Mouse (Mus musculus) ovary, adult 18-20 months (tissue): ENCODE measurements around the gene Phf21a.

Experiments used
- DNase-seq: peaks from one replicate; pipeline ENCODE4 v3.0.0; 2022; ENCODE audit warnings: low spot score, mixed read lengths

Phf21a gene

DNA sequence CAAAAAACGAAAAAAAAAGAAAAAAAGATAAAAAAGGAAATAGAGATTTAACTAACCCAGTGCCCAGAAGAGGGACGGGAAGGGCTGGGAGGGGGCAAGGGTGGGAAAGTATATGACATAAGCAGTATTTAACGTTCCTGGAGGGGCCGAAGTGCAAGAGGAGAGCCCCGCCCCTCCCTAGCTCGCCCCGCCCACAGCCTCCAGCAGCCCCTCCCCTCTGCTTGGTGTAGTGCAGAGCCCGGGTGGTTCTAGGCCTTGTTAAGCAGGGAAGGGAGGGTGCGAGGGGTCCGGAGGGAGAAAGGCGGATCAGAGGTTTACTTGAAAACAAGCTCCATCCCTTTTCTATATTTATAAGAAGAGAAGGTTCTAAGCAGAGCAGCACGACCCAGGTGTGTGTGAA lies 268.0 kb downstream of the Phf21a start:
- no peak for DNase-seq

DNA sequence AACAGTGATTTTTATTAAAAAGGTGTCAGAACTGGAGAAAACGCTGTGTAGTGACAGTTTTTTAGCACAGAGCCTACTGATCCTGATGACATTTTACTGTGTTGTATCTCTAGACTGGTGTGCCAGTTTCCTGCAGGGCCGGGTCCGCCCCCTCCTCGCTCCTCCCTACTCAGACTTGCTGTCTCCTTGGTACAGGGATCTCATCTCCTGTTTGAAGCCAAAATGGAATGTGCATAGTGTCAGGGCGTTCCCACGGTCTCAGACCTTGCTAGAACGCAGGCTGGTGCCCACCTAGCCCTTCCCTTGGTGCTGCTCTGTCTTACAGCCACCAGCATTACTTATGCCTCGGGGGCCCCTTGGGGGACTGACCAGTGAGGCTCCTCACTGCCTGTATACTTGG lies 268.9 kb downstream of the Phf21a start:
- no peak for DNase-seq

DNA sequence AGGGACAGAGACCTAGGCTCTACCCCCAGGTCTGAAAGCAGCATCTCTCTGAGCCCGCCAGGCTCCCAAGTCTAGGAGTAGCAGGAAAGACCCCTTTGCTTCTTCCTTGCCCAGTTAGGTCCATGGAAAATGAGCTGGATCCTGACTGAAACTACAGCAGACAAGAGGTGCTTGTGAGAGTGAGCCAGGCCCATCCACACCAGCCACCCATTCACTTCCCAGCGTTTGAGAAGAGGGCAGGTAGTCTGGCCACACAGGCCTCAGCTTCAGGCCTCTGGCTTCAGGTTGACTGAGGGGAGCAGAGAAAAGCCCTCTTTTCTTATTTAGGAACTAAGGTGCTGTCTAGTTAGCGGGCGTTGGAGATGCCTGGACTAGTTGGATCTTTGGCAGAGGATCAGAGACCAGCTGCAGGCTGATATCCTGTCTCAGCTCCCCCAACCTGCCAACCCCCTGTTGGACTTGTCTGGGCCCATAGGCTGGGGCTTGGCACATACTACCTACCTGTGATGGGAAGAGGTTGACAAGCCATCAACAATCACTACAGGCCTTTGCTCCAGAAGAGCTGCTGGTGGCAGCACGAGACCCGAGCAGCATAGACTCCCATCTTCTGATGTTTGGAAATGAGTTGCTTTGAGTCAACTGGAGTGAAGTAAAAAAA lies 269.8 kb downstream of the Phf21a start:
- DNase-seq, result no peak

DNA sequence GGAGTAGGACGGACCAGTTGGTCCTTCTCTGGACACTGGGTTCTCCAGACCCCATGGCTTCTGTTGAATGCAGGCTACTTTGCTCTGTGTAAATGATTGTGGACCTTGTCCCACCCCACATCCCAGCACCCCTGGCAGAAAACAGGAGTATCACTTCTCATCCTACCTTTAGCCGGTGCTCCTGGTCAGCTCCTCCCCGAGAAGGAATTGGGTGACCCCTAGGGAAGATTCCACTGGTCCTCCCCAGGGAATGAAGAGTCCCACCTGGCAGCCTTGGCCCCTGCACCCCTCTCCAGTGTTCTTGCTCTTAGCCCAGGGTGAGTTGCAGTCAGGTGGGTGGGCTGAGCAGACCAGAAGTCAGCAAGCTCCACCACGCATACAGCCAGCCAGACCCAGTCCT lies 271.2 kb downstream of the Phf21a start:
- DNase-seq, result no peak

DNA sequence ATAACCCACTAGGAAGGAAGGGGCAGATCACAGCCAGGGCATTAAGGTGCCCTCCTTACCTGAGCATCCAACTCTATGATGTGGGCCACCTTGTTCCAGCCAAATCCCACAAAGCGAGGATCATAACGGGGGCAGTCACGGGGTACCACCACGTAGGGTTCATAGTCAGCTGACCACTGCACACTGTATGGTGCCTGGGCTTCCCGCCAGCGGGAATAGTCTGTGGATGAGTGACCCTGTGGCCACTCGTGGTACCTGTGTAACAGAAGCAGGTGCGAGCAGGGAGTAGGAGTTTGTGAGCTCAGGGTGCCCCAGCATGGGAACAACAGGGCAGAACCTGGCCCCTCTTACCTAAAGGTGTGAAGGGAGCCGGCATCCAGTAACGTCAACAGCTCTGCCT lies 272.7 kb downstream of the Phf21a start:
- no peak for DNase-seq

DNA sequence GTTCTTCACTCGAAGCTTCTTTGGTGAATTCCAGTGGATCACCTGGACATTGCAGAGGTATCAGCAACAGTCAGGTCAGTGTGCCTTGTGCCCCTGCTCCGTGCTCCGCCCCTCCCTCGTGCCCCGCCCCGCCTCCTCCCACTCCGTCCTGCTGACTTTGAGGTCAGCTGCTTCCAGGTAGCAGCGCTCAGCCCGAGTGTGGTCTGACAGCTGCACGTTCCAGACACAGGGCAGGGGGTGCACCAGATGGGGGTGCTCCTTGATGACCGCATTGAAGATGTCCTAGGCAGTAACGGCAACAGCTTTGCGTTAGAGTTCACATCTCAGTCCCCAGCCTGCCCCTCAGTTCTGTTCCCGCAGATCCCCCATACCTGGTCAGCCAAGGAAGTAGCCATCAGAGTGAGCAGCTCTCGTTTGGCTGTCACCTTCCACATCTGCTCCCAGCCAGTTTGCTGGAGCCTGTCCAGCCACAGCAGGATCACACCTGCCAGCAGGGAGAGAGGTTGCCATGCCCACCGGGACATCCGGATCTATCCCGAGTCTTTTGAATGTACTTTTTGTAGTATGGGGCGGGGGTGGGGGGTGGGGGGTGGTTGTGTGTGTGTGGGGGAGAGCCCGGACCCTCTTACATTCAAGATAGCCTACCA lies 274.6 kb downstream of the Phf21a start:
- DNase-seq, result no peak

DNA sequence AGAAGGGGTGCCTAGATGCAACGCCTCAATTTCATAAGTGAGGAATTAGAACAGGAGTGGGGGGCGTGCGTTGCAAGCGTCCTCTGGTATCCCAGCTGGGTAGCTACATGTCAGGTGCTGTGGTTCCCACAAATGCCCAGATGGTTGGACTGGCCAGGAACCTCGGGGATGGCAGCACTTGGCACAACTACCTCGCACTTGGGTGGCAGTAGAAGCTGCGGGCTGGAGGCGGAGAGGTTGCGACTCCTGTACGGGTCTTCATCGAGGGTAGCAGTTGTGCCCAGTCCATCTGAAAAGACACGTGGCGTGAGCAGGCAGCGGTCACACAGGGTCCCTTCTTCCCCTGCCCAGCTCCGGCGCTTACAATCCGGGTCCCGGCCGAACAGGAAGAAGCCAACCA lies 277.5 kb downstream of the Phf21a start:
- DNase-seq, result no peak

DNA sequence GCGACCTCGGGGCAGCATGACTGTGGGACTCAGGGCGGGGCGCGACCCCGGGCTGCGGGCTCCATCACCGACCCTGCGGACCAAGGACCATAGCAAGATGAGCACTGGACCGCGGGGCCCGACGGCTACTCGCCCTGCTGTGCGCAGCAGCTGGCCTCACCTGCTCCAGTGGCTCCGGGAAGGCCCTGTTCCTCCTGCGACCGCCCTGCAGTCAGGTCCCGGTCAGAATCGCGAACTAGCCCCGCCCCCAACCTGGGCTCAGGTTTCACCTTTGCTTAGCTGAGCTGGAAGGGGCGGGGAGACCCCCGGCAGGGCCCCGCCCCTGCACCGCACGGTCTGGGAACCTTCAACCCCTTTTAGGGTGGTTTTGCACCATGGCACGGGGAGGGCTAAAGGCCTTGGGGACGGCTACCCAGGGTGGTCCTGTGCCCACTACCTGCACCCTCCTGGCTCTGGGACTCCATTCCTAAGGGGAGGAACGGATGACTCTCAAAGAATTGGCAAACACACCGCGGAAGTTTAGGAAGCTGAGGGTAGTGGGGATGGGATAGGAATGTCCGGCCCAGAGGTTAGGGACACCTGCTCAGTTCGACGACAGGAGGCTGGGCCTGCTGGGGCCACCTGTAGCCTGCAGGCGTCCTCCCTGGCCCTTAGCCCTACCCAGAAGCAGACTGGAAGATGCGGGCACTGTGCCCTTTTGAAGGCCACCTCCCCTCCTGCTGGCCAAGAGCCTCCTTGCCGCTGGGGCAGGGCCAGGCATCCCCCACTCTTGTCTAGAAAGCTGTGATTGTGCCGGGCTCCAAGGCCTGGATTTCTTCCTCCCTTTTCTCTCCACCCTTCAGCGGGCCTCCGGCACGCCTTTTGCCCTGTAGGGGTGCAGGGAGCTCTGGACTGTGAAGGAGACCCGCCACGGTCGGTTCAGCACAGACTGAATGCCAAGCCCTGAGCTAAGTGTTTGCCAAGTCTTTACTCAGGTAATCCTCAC lies 278.2 kb downstream of the Phf21a start:
- peak; percentile 84 for DNase-seq

DNA sequence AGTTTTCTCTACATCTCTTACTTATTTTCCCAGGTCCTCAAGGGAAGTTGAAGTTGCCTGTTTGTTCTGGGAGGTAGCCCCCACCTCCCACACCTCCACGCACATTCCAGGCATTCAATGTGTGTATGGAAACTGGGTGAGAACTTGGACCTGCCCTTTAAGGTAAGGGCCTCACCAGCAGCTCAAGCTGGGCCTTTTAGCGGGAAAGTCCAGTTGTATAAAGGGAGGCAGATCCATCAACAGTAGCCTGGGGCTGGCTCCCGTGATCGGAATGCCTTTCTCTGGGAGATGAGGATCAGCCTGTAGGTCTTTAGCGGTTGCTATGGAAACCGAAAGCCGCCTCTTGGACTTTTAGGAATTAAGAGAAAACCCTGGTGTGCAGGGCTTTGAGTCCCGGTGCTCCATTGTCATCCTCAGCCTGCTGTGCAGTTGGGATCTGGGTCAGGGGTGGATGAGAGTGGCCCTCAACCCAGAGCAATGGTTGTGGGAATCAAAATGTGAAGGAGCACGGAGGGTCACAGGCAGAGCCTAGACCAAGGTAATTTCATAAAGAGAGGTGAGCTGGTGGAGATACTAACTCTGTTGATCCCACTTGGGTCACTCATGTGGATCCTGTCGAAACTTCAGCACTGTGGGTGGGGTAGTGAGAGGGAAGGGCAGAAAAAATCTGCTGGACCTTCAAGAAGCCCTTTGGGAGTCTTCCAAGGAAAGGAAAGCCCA lies 279.2 kb downstream of the Phf21a start:
- DNase-seq, result no peak

DNA sequence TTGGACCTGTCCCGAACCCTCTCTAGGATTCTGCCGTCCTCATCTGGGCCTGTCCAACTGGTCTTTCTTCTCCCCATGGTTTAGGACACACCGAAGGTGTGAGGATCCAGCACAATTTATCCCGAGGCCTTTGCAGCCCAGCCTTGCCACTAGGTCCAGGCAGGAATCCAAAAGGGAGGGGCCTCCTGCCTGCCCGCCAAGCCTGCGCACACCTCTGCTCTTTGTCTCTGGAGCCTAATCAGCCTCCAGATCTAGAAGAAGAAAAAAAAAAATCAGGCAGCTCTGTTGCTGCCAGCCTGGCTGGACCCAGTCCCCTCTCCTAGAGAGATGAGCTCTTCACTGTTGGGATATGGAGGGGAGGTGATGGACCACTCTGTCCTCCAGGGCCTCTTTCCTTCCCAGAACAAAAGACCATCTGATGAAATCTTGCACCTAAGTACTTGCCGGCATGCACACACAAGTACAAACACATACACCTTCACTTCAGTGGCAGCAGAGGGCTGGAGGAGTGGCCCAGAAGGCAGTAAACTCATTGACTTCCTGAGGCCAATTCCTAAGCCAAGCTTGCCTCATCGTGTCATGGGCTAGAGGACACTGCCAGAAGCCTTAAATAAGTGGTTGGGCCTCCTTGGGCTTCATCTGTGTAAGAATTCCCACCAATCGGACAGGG lies 280.0 kb downstream of the Phf21a start:
- peak; percentile 61 for DNase-seq

DNA sequence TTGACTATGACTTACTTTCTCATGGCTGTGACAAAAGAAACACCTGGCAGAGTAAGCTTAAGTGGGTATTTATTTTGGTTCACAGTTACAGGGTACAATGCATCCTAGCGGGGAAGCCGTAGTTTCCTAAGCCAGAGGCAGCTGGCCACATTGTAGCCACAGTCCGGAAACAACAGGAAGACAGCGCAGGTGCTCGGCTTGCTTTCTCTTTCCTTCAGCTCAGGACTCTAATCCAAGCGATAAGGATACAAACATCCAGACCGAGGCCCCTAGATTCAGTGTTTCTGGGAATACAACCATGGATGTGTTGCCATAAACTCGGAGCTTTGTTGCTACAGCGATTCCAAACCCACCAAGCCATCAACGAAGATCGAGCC lies 280.5 kb downstream of the Phf21a start:
- no peak for DNase-seq

DNA sequence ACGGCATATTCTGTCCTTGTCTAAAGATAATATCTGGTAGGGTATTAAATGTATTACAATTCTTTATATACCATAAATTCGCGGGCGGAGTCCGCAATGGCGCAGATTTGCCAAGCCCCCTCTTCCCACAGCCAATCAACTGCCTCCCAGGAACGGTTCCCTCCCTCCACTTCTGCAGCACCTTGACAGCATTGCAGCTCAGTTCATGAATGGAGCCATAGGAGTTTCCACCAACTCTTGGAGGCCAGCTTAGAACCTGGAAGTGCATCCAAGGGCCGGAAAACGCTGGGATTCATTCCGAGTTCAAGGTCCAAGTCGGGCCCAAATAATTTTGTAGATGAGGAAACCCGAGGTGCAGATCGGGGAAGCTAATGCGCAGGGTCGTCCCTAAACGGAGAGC lies 281.6 kb downstream of the Phf21a start, which contains the start of the genes Pex16 and Large2:
TSS of gene Pex16 (plus strand) at position 163 of the 400 bp plus-strand sequence.
TSS of gene Large2 (minus strand) at position 356 of the 400 bp plus-strand sequence.
- DNase-seq, result no peak

DNA sequence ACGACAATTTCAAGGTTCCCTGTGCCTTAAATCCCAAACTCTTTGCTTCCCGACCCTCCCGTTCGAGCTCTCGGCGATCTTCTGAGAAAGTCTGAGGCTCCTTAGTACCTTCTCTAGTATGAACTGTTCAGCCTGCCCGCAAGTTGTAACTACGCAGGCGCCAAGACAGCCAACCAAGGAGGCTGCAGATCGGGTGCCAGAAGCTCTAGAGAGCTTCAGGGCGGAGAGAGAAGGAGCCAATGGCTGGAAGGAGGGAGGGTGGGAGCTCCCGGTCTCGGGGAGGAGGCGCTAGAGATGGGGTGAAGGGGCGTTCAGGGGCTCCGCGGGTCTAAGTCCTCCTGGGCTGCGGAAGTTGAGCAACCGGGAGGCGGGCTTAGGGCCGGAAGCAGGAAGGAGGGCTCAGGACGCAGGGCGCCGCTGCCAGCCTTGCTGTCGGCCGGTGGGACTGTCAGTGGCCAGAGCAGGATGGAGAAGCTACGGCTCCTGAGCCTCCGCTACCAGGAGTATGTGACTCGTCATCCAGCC lies 282.2 kb downstream of the Phf21a start:
- peak; percentile 99 for DNase-seq

DNA sequence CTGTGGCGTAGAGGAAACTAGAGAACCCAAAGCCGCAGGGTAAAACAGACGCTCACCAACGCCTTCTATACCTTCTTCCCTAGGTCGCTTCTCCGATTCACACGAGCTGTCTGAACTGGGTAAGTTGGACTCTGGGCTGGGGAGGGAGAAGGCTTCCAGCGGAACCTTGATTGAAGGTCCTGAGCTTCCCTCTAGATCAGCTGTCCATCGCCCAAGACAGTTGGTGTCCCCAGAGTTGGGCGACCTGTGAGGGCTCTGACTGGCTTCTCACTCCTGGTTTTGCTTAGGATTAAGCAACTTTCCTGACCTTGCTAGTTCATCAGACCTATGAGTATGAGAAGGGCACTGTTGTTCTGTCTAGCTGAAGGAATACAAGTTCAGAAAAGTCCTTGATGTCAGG lies 282.9 kb downstream of the Phf21a start:
- DNase-seq, result no peak

DNA sequence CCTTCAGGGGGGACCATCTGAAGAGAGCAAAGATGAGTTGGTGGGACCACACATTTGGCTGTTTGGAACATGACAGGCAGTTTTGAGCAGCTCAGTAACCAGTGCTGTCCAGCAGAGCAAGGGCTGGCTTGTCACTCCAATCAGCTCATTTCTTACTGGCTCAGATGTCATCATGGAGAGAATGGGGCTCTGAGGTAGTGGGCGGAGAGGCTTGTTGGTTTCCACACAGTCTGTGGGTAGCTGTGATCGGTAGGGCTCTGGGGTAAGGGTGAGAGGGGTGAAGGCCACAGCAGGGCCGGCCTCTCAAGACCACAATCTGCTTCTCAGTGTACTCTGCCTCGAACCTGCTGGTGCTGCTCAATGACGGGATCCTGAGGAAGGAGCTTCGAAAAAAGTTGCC lies 283.4 kb downstream of the Phf21a start:
- DNase-seq, result no peak

DNA sequence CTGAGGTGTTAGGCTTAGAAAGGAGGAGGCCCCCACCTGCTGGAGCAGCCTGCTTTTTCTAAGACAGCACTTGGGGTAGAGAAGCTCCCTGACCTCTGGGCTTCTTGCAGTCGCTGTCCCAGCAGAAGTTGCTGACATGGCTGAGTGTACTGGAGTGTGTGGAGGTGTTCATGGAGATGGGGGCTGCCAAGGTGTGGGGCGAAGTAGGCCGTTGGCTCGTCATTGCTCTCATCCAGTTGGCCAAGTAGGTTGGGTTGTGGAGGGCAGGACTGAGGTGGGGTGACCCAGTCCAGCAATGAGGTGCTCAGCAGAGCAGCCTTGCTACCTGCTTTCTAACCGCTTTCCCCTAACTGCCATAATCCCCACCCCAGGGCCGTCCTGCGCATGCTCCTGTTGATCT lies 284.4 kb downstream of the Phf21a start:
- DNase-seq, result no peak

DNA sequence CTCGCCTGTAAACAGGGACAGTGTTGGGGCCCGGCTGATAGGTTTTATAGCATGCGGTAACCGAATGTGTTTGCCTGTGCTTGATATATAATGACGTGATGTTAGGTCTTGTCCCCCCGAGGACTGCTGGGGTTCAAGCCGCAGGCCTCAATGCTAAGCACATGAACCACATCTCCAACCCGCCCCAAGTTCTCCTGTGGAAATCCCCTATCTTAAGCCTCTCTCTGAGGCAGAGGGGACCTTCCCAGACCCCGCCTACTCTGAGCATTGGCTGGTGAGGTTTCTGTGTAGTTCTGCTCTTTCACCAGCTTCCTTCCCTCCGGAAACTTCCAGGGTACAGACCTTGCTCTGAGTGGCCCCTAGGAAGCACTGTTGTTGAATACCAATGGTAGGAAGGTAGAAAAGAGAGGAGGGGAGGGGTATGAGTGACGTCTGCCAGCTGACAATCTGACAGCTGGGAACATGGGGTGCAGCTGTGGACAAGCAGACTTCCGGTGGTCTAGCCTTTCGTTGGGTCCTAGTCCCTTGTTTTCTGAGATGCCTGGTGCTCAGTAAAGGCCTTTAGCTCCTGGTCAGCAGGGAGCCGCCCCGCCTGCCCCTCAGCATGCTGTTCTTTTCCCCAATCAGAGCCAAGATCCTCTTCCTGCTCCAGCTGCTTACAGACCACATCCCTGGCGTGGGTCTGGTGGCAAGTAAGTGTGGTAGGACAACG lies 287.0 kb downstream of the Phf21a start:
- no peak for DNase-seq

DNA sequence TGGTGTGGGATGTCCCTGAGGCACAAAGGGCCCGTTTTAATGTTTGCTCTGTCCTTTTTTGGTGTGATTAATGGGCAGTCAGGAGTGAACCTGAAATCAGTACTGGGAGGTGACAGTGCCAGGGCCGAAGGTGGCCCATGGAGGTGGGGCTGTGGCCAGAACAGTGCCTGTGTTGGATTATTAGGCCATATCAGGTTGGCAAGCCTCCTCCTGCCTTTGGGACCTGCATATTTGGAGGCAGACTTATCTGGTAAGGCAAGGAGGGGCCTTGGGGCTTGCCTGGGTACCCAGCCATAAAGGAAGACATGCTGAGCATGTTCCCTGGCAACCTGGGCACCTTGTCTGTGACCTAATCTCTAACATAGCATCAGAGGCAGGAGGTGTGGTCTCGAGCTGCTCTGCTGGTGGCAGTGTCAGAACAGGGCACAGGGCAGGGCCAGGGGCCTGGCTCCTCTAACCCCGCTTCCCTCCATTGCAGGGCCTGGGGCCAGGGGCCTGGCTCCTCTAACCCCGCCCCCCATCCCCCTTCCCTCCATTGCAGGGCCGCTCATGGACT lies 287.7 kb downstream of the Phf21a start:
- DNase-seq, result no peak

DNA sequence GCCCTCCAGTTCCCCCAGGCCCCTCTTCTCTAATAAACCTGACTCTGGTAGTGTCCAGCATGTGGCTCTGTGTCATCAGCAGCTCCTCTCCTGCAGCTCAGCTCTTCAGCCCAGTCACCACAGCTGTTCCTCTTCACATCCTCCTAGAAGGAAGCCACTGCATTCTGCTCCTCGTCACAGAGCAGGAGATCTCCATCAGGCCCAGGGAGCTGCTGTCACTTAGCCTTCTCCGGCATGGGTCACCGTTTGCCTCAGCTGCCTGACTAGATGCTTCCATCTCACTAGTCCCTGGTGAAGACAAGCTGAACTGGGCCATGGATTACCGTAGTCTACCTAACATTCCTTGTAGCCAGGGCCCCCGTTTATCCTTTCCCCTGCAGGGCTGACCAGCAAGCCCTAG lies 288.2 kb downstream of the Phf21a start:
- DNase-seq, result no peak

DNA sequence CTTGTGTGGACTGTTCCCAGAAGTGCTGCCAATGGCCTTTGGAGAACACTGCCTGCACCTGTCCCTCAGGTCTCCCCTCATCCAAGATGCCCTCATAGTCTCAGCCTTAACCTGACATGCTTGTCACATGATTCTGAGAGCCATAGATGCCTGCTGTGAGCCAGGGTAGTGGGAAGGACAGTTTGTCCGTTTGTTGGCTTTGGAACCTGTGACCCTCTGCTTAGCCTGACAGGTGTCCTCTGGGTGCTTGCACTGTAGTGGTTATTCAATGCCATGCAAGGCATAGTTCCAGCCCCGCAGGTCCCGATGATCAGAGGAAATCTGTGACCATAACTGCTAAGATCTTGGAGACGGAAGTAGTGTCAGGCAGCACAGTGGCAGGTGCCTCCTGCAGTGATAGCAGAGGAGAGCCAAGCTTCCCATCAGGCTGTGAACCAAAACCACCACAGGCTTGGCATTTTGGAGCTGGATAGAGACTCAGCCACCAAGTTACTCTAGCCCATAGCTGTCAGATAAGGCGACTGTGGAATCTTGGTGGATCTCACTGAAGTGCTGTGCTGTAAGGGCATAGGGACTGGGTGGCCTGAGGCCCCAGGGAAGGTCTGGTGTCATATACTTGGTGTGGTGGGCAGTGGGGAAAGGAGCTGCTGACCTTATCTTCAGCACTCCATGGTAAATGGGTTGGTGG lies 289.1 kb downstream of the Phf21a start, which contains the start of gene 1700029I15Rik:
TSS of gene 1700029I15Rik (plus strand) at position 638 of the 688 bp plus-strand sequence.
- no peak for DNase-seq
